Mouse (Mus musculus): ENCODE data around the gene Cfap299. TPM values are rescaled to one million over a fixed set of nuclear protein-coding genes. Genes with fewer than 3 reads are reported as not detected.
"Not testable (repeated sequence)": the region's sequence is repeated elsewhere in the genome, so short reads cannot be mapped to it uniquely, and the experiment has no call there.

Cfap299 gene
- polyA plus RNA-seq, 1 experiment from 2014 or later = not detected

DNA sequence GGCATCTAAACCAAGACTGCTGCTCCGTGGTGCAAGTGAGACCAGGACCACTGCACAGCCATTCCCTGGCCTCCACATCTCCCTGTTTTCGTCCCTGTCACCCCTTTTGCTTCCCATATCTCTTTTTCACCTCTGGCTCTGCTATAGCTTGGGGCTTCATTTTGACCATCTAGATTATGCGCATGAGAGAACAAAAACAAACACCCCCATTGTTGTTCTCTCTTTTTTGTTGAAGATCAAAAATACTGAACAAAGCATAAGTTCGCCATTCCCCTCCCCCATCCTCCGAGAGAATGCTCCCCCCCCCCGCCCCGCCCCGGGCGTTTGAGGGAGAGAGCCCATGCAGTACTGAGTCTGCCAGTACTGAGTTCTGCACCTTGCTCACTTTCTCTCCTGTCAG is 234.7 kb downstream of the Cfap299 start:
- no peaks in the 10 kb centered on the region for H3K4me1 ChIP-seq (ENCODE audit: control insufficient read depth, insufficient read depth, low read length)
- no peak overlapping the region for H3K4me2 ChIP-seq
- H3K4me3 ChIP-seq (ENCODE audit: low read depth, low read length) = no peak overlapping the region
- no peaks in the 10 kb centered on the region for H3K27me3 ChIP-seq (ENCODE audit: control insufficient read depth, insufficient read depth, low read length)
- no peaks in the 10 kb centered on the region for H3K36me3 ChIP-seq (ENCODE audit: control insufficient read depth, insufficient read depth, low read length)
- no peak overlapping the region for H3K27ac ChIP-seq (ENCODE audit: low read depth, low read length)
- no peaks in the 10 kb centered on the region for H3K9me3 ChIP-seq (replicated peaks; ENCODE audit: control insufficient read depth, low read length)
- WGBS (ENCODE audit: insufficient replicate concordance) = 57% methylated on average over 9 of the region's 9 CpGs
- H3K9ac ChIP-seq (ENCODE audit: low read depth, low read length) = no peak overlapping the region
- no peak for ATAC-seq (replicated peaks; ENCODE audit: insufficient number of reproducible peaks, low FRiP score, low TSS enrichment)

DNA sequence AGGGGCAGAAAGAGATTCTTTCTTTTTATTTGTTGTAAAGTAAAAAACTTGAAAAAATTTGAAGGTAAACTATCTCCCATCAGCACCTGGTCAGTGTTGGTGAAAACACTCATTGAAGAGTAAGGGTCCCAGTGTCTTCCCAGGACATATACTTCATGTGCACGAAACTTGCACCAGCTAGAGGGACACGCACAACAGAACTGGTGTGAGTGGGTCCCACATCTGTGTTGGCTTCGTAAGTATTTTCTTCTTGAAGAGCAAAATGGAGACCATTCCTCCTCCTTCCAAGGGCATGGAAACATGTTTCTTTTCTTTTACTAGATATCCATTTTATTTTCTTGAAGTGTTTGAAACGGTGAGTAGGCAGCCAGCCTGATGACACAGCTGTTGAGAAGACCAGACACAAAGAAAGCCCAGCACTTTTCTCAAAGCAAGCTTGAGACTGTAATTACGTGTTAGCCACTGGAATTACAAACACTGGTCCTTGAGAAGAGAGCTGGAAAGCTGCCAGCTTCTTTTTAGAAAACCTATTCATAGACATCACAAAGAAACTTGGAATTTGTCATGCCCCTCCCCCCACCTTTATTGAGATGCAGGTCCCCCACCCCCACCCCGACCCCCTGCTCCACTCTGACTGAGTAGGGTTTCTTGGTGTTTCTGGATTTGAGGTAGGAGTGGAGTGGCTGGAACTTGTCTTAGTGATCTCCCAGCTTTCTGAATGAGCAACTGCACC is 237.5 kb downstream of the Cfap299 start:
- H3K4me3 ChIP-seq (ENCODE audit: low read depth, low read length) = no peak overlapping the region
- H3K27ac ChIP-seq (ENCODE audit: low read depth, low read length) = no peak overlapping the region
- H3K36me3 ChIP-seq (ENCODE audit: control insufficient read depth, insufficient read depth, low read length) = no peaks in the 10 kb centered on the region
- no peak overlapping the region for H3K9ac ChIP-seq (ENCODE audit: low read depth, low read length)
- H3K4me1 ChIP-seq (ENCODE audit: control insufficient read depth, insufficient read depth, low read length) = peaks cover 3% of the 10 kb centered on the region; the same call in 1 of the 2 replicates
- H3K9me3 ChIP-seq (replicated peaks; ENCODE audit: control insufficient read depth, low read length) = no peaks in the 10 kb centered on the region
- no peak for ATAC-seq (replicated peaks; ENCODE audit: insufficient number of reproducible peaks, low FRiP score, low TSS enrichment)
- H3K4me2 ChIP-seq = no peak overlapping the region
- no peaks in the 10 kb centered on the region for H3K27me3 ChIP-seq (ENCODE audit: control insufficient read depth, insufficient read depth, low read length)
- 55% methylated on average over 6 of the region's 6 CpGs for WGBS (ENCODE audit: insufficient replicate concordance)

GRCm38 (mm10) chr5:98568481-98568880 is 239.4 kb downstream of the Cfap299 start:
- no peak overlapping the region for H3K4me3 ChIP-seq (ENCODE audit: low read depth, low read length)
- no peak overlapping the region for H3K4me2 ChIP-seq
- H3K4me1 ChIP-seq (ENCODE audit: control insufficient read depth, insufficient read depth, low read length) = peaks cover 3% of the 10 kb centered on the region; the same call in 1 of the 2 replicates
- H3K9ac ChIP-seq (ENCODE audit: low read depth, low read length) = no peak overlapping the region
- no peaks in the 10 kb centered on the region for H3K36me3 ChIP-seq (ENCODE audit: control insufficient read depth, insufficient read depth, low read length)
- H3K27me3 ChIP-seq (ENCODE audit: control insufficient read depth, insufficient read depth, low read length) = no peaks in the 10 kb centered on the region
- no peak overlapping the region for H3K27ac ChIP-seq (ENCODE audit: low read depth, low read length)
- ATAC-seq (replicated peaks; ENCODE audit: insufficient number of reproducible peaks, low FRiP score, low TSS enrichment) = no peak
- 87% methylated on average over 4 of the region's 4 CpGs for WGBS (ENCODE audit: insufficient replicate concordance)
- no peaks in the 10 kb centered on the region for H3K9me3 ChIP-seq (replicated peaks; ENCODE audit: control insufficient read depth, low read length)

DNA sequence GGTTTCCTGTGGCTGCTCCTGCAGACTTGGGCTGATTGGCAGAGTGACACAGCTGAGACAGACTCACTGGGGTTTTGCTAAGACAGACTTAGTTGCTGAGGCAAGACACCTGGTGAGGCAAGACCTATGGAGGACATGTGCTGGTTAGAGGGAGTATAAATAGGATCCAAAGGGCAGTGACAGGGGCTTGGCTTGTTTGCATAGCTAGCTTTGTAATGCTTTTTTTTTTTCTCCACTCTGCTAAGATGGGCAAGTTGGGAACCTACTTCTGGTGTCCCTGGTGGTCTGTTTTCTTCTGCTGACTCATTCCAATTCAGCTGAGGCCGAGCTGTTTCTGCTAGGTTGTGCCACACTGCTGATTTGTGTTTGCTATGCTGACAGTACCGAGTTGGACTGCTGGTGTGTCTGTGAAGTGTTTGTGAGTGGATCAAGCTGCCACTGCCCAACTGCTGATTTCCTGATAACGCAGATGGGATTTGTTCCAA is 240.0 kb downstream of the Cfap299 start:
- WGBS (ENCODE audit: insufficient replicate concordance) = 32% methylated on average over 3 of the region's 3 CpGs
- H3K27me3 ChIP-seq (ENCODE audit: control insufficient read depth, insufficient read depth, low read length) = no peaks in the 10 kb centered on the region
- H3K36me3 ChIP-seq (ENCODE audit: control insufficient read depth, insufficient read depth, low read length) = no peaks in the 10 kb centered on the region
- no peak for ATAC-seq (replicated peaks; ENCODE audit: insufficient number of reproducible peaks, low FRiP score, low TSS enrichment)
- H3K4me1 ChIP-seq (ENCODE audit: control insufficient read depth, insufficient read depth, low read length) = peaks cover 3% of the 10 kb centered on the region; the same call in 1 of the 2 replicates
- no peaks in the 10 kb centered on the region for H3K9me3 ChIP-seq (replicated peaks; ENCODE audit: control insufficient read depth, low read length)
- H3K4me2 ChIP-seq = no peak overlapping the region
- no peak overlapping the region for H3K4me3 ChIP-seq (ENCODE audit: low read depth, low read length)
- no peak overlapping the region for H3K9ac ChIP-seq (ENCODE audit: low read depth, low read length)
- H3K27ac ChIP-seq (ENCODE audit: low read depth, low read length) = no peak overlapping the region

DNA sequence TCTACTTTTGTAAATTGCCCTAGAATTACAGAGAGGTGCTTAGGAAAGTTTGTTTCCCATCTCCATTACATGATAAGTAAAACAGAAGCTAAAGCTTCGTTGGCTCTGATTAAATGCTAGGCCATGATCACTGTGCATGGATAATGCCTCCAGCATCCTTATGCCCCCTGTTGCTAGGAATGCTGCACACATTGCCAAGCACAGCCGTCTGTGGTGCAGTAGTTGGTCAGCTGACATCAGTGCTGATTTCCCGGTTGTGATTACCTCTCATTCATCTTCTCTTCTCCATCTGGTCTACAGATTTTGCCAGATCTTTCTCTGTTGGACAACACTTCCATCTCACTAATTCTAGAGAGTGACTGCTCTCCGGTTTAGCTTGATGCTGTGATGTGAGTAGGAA is 243.3 kb downstream of the Cfap299 start:
- Histone ChIP-seq H3K9me3 (replicated peaks; ENCODE audit: control insufficient read depth, low read length) (no peaks in the 10 kb centered on the region), H3K4me3 (ENCODE audit: low read depth, low read length) (no peak overlapping the region), H3K4me2 (no peak overlapping the region), H3K36me3 (ENCODE audit: control insufficient read depth, insufficient read depth, low read length) (no peaks in the 10 kb centered on the region), H3K9ac (ENCODE audit: low read depth, low read length) (no peak overlapping the region), H3K27me3 (ENCODE audit: control insufficient read depth, insufficient read depth, low read length) (no peaks in the 10 kb centered on the region), H3K27ac (ENCODE audit: low read depth, low read length) (no peak overlapping the region), H3K4me1 (ENCODE audit: control insufficient read depth, insufficient read depth, low read length) (peaks cover 3% of the 10 kb centered on the region; the same call in 1 of the 2 replicates)
- WGBS (ENCODE audit: insufficient replicate concordance) = 59% methylated on average over 4 of the region's 4 CpGs
- no peak for ATAC-seq (replicated peaks; ENCODE audit: insufficient number of reproducible peaks, low FRiP score, low TSS enrichment)

DNA sequence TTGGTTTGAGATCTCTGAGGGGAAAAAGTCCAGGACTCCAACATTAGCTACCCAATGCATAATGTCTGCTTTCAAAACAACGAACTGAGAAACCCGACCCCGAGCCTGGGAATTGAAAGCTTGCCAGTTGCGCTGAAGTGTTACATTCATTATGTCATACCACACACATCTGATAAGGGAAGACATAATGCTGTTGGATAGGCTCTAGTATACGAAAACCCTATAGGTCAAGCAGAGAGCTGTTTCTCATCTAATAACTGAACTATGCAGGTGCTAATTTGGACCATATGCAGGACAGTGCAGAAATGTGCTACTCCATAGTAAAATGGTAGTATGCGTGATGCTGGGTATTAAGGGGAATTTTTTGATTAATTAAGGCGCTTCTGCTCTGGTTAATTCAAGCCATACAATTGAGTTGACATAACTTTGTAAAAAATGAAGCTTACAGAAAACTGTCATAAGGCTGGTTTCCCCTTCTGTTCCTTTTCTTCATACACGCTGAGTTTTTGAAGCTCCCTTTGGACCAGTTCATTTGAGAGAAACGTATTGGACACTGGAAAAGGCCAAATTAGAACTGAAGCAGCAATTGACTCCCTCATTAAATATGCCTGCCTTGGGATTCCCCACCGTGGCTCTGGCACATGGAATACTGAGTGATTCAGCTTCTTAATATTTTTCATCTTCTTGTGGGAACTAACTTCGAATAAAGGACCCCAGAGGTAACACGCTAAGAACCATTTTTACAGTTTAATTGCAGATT is 245.8 kb downstream of the Cfap299 start:
- Histone ChIP-seq H3K27me3 (ENCODE audit: control insufficient read depth, insufficient read depth, low read length) (no peaks in the 10 kb centered on the region), H3K4me3 (ENCODE audit: low read depth, low read length) (no peak overlapping the region), H3K9ac (ENCODE audit: low read depth, low read length) (no peak overlapping the region), H3K4me1 (ENCODE audit: control insufficient read depth, insufficient read depth, low read length) (no peaks in the 10 kb centered on the region), H3K9me3 (replicated peaks; ENCODE audit: control insufficient read depth, low read length) (no peaks in the 10 kb centered on the region), H3K4me2 (no peak overlapping the region), H3K36me3 (ENCODE audit: control insufficient read depth, insufficient read depth, low read length) (no peaks in the 10 kb centered on the region), H3K27ac (ENCODE audit: low read depth, low read length) (no peak overlapping the region)
- WGBS (ENCODE audit: insufficient replicate concordance) = 63% methylated on average over 12 of the region's 12 CpGs
- ATAC-seq (replicated peaks; ENCODE audit: insufficient number of reproducible peaks, low FRiP score, low TSS enrichment) = no peak

DNA sequence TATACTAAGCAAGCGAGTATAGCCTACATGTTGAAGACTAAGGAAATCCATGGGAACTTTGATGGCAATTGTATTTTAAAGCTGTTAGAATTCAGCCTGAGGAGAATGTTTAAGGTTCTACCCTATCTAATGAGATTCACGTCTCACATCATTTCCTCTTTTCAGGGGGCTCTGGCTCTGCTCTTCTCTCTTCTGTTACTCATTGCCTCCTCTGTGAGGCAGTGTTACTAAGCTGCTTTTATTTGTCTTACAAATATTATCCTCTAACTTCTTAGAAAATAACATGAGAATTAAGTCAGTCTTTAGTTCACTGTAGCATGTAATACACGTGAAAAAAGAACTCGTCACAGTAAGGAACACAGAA is 246.3 kb downstream of the Cfap299 start:
- Histone ChIP-seq H3K36me3 (ENCODE audit: control insufficient read depth, insufficient read depth, low read length) (no peaks in the 10 kb centered on the region), H3K4me3 (ENCODE audit: low read depth, low read length) (no peak overlapping the region), H3K9me3 (replicated peaks; ENCODE audit: control insufficient read depth, low read length) (no peaks in the 10 kb centered on the region), H3K27me3 (ENCODE audit: control insufficient read depth, insufficient read depth, low read length) (no peaks in the 10 kb centered on the region), H3K9ac (ENCODE audit: low read depth, low read length) (no peak overlapping the region), H3K27ac (ENCODE audit: low read depth, low read length) (no peak overlapping the region), H3K4me1 (ENCODE audit: control insufficient read depth, insufficient read depth, low read length) (no peaks in the 10 kb centered on the region), H3K4me2 (no peak overlapping the region)
- ATAC-seq (replicated peaks; ENCODE audit: insufficient number of reproducible peaks, low FRiP score, low TSS enrichment) = no peak
- WGBS (ENCODE audit: insufficient replicate concordance) = 78% methylated on average over 4 of the region's 4 CpGs

DNA sequence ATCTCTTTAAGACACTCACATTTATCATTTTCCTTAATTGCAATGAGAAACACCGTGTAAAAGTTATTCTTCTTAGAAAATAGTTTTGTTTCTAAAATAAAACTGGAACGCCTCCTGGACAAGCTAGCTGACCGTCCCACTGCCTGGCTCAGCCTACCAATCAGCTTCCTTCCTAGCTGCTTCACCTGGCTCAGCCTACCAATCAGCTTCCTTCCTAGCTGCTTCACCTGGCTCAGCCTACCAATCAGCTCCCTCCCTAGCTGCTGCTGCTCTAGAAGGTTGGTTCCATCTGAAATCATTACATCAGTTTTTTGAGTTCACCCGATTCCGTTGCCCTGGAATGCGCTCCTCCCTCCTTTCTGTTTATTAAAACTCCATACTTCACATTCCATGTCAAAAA is 247.4 kb downstream of the Cfap299 start:
- H3K4me1 ChIP-seq (ENCODE audit: control insufficient read depth, insufficient read depth, low read length); H3K4me3 ChIP-seq (ENCODE audit: low read depth, low read length); H3K9me3 ChIP-seq (replicated peaks; ENCODE audit: control insufficient read depth, low read length); H3K36me3 ChIP-seq (ENCODE audit: control insufficient read depth, insufficient read depth, low read length); H3K27ac ChIP-seq (ENCODE audit: low read depth, low read length); ATAC-seq (replicated peaks; ENCODE audit: insufficient number of reproducible peaks, low FRiP score, low TSS enrichment); H3K4me2 ChIP-seq; H3K9ac ChIP-seq (ENCODE audit: low read depth, low read length); H3K27me3 ChIP-seq (ENCODE audit: control insufficient read depth, insufficient read depth, low read length): not testable (repeated sequence)
- WGBS (ENCODE audit: insufficient replicate concordance) = 74% methylated on average over 6 of the region's 6 CpGs

Measured in heart, embryonic 11.5 days (tissue).